Mouse (Mus musculus) forebrain, embryonic 13.5 days (tissue): ENCODE measurements around the gene Tmem51. TPM values are rescaled to one million over a fixed set of nuclear protein-coding genes. Genes with fewer than 3 reads are reported as not detected.
A peak's percentile ranks its signal among the peaks of the same experiment; 100 is the strongest.

Experiments used
- ATAC-seq: fragments of 200-750 bp; cut with Nextera tagmentation; 2 replicates; pipeline ENCODE4 v1.8.0; 2017
- H3K27ac ChIP-seq: fragments of 300-500 bp; sonication (generic); 2 replicates; pipeline ENCODE4 v1.5.1; 2015; ENCODE audit warnings: inconsistent platforms, mild to moderate bottlenecking, moderate library complexity
- H3K27me3 ChIP-seq: fragments of 300-500 bp; sonication (generic); 2 replicates; pipeline ENCODE4 v1.6.1; 2015; ENCODE audit warnings: mild to moderate bottlenecking, inconsistent platforms
- H3K36me3 ChIP-seq: fragments of 300-500 bp; sonication (generic); 2 replicates; pipeline ENCODE4 v1.6.1; 2015; ENCODE audit warnings: mild to moderate bottlenecking, inconsistent platforms; ENCODE audit not compliant: poor library complexity, severe bottlenecking
- H3K4me1 ChIP-seq: fragments of 300-500 bp; sonication (generic); 2 replicates; pipeline ENCODE4 v1.6.1; 2015; ENCODE audit warnings: inconsistent platforms
- H3K4me2 ChIP-seq: fragments of 300-500 bp; sonication (generic); 2 replicates; pipeline ENCODE4 v1.6.1; 2015; ENCODE audit warnings: inconsistent platforms, mild to moderate bottlenecking, moderate library complexity
- H3K4me3 ChIP-seq: fragments of 300-500 bp; sonication (generic); 2 replicates; pipeline ENCODE4 v1.5.1; 2015; ENCODE audit warnings: mild to moderate bottlenecking, inconsistent platforms
- H3K9ac ChIP-seq: fragments of 300-500 bp; sonication (generic); 2 replicates; pipeline ENCODE4 v1.6.1; 2015; ENCODE audit warnings: mild to moderate bottlenecking, inconsistent platforms
- H3K9me3 ChIP-seq: fragments of 300-500 bp; sonication (generic); replicated peaks from 2 replicates; pipeline ENCODE4 v1.6.1; 2016; ENCODE audit warnings: inconsistent platforms
- WGBS: fragments of 180-500 bp; shearing (Covaris S2); methylation state at CpG from one replicate; pipeline ENCODE4 v1.1.7; 2015; 5-methylcytosine and 5-hydroxymethylcytosine counted together
- polyA plus RNA-seq: library from polyadenylated mRNA; unstranded; fragments of >200 nt; fragmentation: Nextera tagmentation; extraction: Ambion mirVana; gene quantifications from 2 replicates; pipeline ENCODE4 v1.2.1, GENCODE M21; 2015

The Tmem51 gene
- polyA plus RNA-seq, 1 experiment from 2014 or later = 3.4 TPM

DNA sequence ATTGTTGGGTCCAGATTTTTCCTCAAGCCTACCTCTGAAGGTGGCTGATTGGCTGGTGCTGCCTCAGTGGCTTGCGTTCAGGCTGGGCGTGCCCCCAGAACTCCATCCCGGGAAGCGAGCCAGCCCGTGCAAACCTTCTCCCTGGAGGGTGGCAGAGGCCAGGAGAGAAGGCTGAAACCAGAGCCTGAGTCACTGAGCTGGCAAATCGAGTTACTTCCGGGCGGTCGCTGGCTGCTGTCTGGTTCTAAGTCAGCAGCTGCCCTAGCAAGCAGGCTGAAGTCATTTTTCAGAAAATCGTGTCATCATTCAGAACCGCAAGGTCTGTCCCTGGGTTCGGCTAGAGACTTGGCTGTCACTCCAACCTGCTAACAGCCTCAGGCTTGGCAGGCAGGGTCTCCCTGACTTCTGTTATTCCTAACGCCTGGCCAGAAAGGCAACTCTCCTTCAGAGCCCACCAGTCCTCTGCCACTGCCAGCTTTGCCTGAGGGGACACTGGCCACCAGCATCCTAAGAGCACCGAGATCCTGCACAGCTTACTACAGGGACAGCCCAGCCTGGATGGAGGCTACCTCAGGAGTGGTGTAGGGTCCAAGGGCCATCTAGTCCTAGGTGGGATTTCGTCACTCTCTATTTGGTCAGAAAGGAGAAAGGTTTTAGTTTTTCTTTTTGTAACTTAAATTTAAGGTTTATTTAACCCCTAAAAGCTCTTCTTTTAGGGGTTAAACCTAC lies 11.6 kb upstream of the Tmem51 start:
- Histone ChIP-seq H3K9ac (no peak overlapping the region), H3K27me3 (no peaks in the 10 kb centered on the region), H3K36me3 (no peaks in the 10 kb centered on the region), H3K4me3 (no peak overlapping the region), H3K4me1 (peaks cover 6% of the 10 kb centered on the region), H3K4me2 (no peak overlapping the region), H3K9me3 (no peaks in the 10 kb centered on the region), H3K27ac (no peak overlapping the region)
- 39% methylated on average over 15 of the region's 15 CpGs for WGBS
- ATAC-seq = peak; percentile 39; the same call in 1 of the 2 replicates

DNA sequence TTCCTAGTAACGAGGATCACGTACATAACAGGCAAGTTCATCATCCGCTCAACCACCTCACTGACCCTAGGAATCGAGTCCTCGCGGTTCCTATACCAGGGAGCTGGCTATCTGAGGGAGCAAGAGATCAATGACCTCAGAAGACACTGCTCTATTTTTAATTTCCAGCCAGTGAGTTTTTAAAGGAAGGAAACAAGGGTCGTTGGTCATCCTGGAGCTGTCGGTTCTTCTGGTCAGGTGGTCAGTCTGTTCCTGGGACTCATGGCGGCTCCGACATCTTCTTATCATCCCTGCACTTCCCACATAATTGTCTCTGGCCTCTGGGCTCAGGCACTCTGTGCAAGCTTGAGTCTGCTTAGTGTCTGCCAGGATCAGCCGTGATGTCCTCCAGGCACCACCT lies 10.3 kb upstream of the Tmem51 start:
- 92% methylated on average over 11 of the region's 11 CpGs for WGBS
- H3K4me2 ChIP-seq = no peak overlapping the region
- peaks cover 4% of the 10 kb centered on the region; the same call in 1 of the 2 replicates for H3K27me3 ChIP-seq
- no peaks in the 10 kb centered on the region for H3K9me3 ChIP-seq
- no peaks in the 10 kb centered on the region for H3K36me3 ChIP-seq
- no peak overlapping the region for H3K4me3 ChIP-seq
- no peak overlapping the region for H3K27ac ChIP-seq
- ATAC-seq = no peak
- peaks cover 6% of the 10 kb centered on the region for H3K4me1 ChIP-seq
- H3K9ac ChIP-seq = no peak overlapping the region

GRCm38 (mm10) chr4:142091100-142091499 lies 7.0 kb upstream of the Tmem51 start:
- 91% methylated on average over 2 of the region's 2 CpGs for WGBS
- no peaks in the 10 kb centered on the region for H3K9me3 ChIP-seq

GRCm38 (mm10) chr4:142089966-142090365 lies 5.9 kb upstream of the Tmem51 start:
- no peaks in the 10 kb centered on the region for H3K9me3 ChIP-seq
- H3K9ac ChIP-seq = no peak overlapping the region
- H3K27ac ChIP-seq = no peak overlapping the region
- H3K27me3 ChIP-seq = peaks cover 23% of the 10 kb centered on the region
- 72% methylated on average over 6 of the region's 6 CpGs for WGBS
- H3K4me3 ChIP-seq = no peak overlapping the region
- peaks cover 3% of the 10 kb centered on the region; the same call in 1 of the 2 replicates for H3K4me1 ChIP-seq
- ATAC-seq = no peak
- H3K4me2 ChIP-seq = no peak overlapping the region
- H3K36me3 ChIP-seq = no peaks in the 10 kb centered on the region

More at GRCm38 (mm10) chr4:142091100-142091499, 7.0 kb upstream of the Tmem51 start:
- Histone ChIP-seq H3K4me2 (no peak overlapping the region), H3K36me3 (no peaks in the 10 kb centered on the region), H3K9ac (no peak overlapping the region), H3K4me3 (no peak overlapping the region), H3K4me1 (peaks cover 6% of the 10 kb centered on the region), H3K27me3 (peaks cover 12% of the 10 kb centered on the region), H3K27ac (no peak overlapping the region)
- ATAC-seq = no peak

DNA sequence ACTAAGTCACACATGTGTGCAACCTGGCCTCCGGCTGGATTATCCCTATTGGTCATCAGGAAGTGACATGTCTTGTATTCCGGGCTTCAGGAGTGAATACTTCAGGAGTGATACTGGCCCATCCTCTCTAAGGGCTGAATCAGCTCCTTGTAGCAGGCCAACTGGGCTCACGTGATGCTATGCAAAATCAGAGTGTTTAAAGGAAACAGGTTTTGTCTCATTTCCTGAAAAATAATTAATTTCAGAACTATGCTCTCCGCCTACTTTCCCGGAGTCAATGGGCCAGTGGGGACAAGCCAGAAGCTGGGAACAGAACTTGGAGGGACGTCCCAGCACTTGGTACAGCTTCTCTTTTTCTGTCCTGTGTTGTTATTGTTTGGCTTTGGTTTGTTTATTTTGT lies 4.7 kb upstream of the Tmem51 start:
- ATAC-seq = no peak
- 80% methylated on average over 6 of the region's 6 CpGs for WGBS
- H3K27ac ChIP-seq = no peak overlapping the region

DNA sequence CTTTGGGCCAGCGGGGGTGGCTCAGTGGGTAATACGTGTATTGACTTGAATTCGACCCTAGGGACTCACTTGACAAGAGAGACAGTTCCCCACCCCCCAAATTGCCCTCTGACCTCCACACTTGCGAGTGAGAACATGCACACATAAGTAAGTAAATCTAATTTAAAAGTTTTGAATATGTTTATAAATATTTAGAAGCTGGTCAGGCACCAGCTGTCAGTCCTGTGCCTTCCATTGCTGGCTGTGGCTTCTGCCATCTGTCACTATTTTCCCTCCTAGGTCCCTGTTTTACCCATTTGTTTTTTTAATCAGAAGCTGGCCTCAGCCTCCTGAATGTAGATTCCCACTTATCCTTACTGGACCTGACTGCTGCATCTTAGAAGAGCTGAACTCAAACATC lies 4.3 kb upstream of the Tmem51 start:
- Histone ChIP-seq H3K9me3 (no peaks in the 10 kb centered on the region), H3K4me2 (no peak overlapping the region), H3K4me3 (no peak overlapping the region), H3K4me1 (peaks cover 19% of the 10 kb centered on the region), H3K27me3 (peaks cover 34% of the 10 kb centered on the region), H3K9ac (no peak overlapping the region), H3K27ac (no peak overlapping the region), H3K36me3 (no peaks in the 10 kb centered on the region)
- no peak for ATAC-seq
- WGBS = 33% methylated on average over 4 of the region's 4 CpGs

More for the DNA sequence above, 4.7 kb upstream of the Tmem51 start:
- Histone ChIP-seq H3K9ac (no peak overlapping the region), H3K36me3 (no peaks in the 10 kb centered on the region), H3K9me3 (no peaks in the 10 kb centered on the region), H3K4me1 (peaks cover 14% of the 10 kb centered on the region), H3K4me3 (no peak overlapping the region), H3K27me3 (peaks cover 34% of the 10 kb centered on the region), H3K4me2 (no peak overlapping the region)

- Histone ChIP-seq H3K9me3 (no peaks in the 10 kb centered on the region), H3K4me2 (peak overlapping the region; percentile 98), H3K27me3 (peaks cover 49% of the 10 kb centered on the region), H3K4me3 (peak overlapping the region; percentile 59), H3K27ac (no peak overlapping the region), H3K9ac (no peak overlapping the region), H3K4me1 (peaks cover 33% of the 10 kb centered on the region), H3K36me3 (no peaks in the 10 kb centered on the region)
- ATAC-seq = no peak
- 6% methylated on average over 20 of the region's 20 CpGs for WGBS
These were observed 946 bp upstream of the Tmem51 start for GRCm38 (mm10) chr4:142084936-142085563.

DNA sequence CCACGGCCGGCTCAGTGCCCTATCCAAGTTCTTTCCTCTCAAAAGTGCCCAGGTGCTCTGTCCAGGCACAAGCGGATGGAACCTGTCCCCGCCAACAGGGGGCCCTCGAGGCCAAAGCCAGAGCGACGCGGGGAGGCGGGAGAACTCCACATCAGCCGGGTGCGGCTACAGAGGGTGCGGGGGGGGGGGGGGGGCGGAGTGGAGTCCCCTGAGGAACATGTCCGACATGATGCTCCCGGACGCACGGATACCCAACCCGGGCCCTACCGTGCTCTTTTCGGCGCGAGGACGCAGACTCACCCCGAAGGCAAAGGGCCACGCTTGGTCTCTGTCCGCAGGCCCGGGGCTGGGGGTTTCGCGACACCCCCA lies 358 bp downstream of the Tmem51 start:
- Histone ChIP-seq H3K27me3 (peaks cover 47% of the 10 kb centered on the region), H3K4me2 (peak overlapping the region; percentile 98), H3K4me1 (peaks cover 33% of the 10 kb centered on the region), H3K36me3 (no peaks in the 10 kb centered on the region), H3K4me3 (peak overlapping the region; percentile 59), H3K27ac (no peak overlapping the region), H3K9me3 (no peaks in the 10 kb centered on the region), H3K9ac (peak overlapping the region; percentile 69)
- ATAC-seq = peak; percentile 70
- WGBS = under 1% methylated on average over 29 of the region's 29 CpGs

GRCm38 (mm10) chr4:142083193-142083592 lies 911 bp downstream of the Tmem51 start:
- H3K9me3 ChIP-seq = no peaks in the 10 kb centered on the region
- H3K9ac ChIP-seq = no peak overlapping the region
- H3K27me3 ChIP-seq = peaks cover 47% of the 10 kb centered on the region
- no peaks in the 10 kb centered on the region for H3K36me3 ChIP-seq
- H3K4me2 ChIP-seq = peak overlapping the region; percentile 98
- H3K4me1 ChIP-seq = peaks cover 33% of the 10 kb centered on the region
- peak overlapping the region; percentile 59; the same call in 1 of the 2 replicates for H3K4me3 ChIP-seq
- WGBS = 58% methylated on average over 6 of the region's 6 CpGs
- ATAC-seq = no peak
- H3K27ac ChIP-seq = no peak overlapping the region

GRCm38 (mm10) chr4:142082703-142083102 lies 1.4 kb downstream of the Tmem51 start:
- 79% methylated on average over 4 of the region's 4 CpGs for WGBS
- no peaks in the 10 kb centered on the region for H3K9me3 ChIP-seq
- no peak overlapping the region for H3K4me3 ChIP-seq
- peaks cover 33% of the 10 kb centered on the region for H3K4me1 ChIP-seq
- H3K4me2 ChIP-seq = no peak overlapping the region
- H3K36me3 ChIP-seq = no peaks in the 10 kb centered on the region
- H3K9ac ChIP-seq = no peak overlapping the region
- no peak overlapping the region for H3K27ac ChIP-seq
- ATAC-seq = no peak
- peaks cover 47% of the 10 kb centered on the region for H3K27me3 ChIP-seq

GRCm38 (mm10) chr4:142081631-142082283 lies 2.3 kb downstream of the Tmem51 start:
- no peak for ATAC-seq
- peaks cover 45% of the 10 kb centered on the region for H3K27me3 ChIP-seq
- H3K9me3 ChIP-seq = no peaks in the 10 kb centered on the region
- no peak overlapping the region for H3K9ac ChIP-seq
- no peak overlapping the region for H3K4me2 ChIP-seq
- peaks cover 38% of the 10 kb centered on the region for H3K4me1 ChIP-seq
- H3K27ac ChIP-seq = no peak overlapping the region
- no peak overlapping the region for H3K4me3 ChIP-seq
- H3K36me3 ChIP-seq = no peaks in the 10 kb centered on the region
- 70% methylated on average over 13 of the region's 13 CpGs for WGBS

GRCm38 (mm10) chr4:142080901-142081630 lies 3.0 kb downstream of the Tmem51 start:
- Histone ChIP-seq H3K4me2 (no peak overlapping the region), H3K4me3 (no peak overlapping the region), H3K36me3 (no peaks in the 10 kb centered on the region), H3K27me3 (peaks cover 38% of the 10 kb centered on the region), H3K9me3 (no peaks in the 10 kb centered on the region), H3K9ac (no peak overlapping the region), H3K4me1 (peaks cover 38% of the 10 kb centered on the region), H3K27ac (no peak overlapping the region)
- 51% methylated on average over 18 of the region's 18 CpGs for WGBS
- peak; percentile 16; the same call in 1 of the 2 replicates for ATAC-seq
